Mouse (Mus musculus) ovary, postnatal 14 days (tissue): ENCODE measurements around the gene Nlgn2.

Experiments used
- DNase-seq: peaks from one replicate; pipeline ENCODE4 v3.0.0; 2022; ENCODE audit warnings: low spot score

The Nlgn2 gene

DNA sequence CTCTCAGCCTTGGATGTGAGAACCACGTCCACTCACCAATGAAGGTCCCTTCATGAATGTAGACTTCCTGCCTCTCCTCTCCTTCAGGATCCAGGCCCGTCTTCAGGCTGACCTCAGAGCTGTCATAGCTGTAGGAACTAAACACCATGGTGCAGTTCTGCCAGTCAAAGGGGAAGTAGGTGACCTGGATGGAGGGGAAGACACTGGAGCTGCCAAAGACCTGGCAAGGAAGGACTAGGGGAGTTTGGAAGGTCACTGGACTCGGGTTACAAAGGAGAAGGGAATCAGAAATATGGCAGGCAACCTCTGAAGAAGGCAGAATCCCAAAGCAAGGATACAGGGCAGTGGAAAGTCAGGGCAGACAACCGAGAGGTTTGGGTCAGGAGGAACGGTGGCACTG is 44.2 kb downstream of the Nlgn2 start:
- no peak for DNase-seq

DNA sequence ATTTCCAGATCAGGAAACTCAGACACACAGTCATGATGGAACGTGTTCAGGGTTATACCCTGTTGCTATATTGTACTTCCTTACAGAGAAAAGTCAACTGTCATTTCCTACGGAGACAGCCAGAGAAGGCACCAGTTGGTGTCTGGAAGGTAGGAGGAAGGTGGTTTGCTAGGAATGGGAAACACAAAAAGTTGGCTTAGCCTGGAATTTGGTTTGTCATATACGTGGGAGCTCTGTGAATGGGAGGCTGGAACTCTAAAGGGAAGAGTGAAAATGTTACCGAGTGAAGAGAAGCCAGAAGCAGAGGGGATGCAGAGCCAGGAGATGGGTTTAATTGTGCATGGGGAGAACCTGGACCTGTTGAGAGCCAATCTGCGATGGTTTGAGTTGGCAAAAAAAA is 46.2 kb downstream of the Nlgn2 start:
- no peak for DNase-seq

- no peak for DNase-seq
Observed at GRCm38 (mm10) chr11:69789431-69789830, 48.2 kb downstream of the Nlgn2 start.

- DNase-seq = no peak
Observed at GRCm38 (mm10) chr11:69787306-69787705, 50.3 kb downstream of the Nlgn2 start.

DNA sequence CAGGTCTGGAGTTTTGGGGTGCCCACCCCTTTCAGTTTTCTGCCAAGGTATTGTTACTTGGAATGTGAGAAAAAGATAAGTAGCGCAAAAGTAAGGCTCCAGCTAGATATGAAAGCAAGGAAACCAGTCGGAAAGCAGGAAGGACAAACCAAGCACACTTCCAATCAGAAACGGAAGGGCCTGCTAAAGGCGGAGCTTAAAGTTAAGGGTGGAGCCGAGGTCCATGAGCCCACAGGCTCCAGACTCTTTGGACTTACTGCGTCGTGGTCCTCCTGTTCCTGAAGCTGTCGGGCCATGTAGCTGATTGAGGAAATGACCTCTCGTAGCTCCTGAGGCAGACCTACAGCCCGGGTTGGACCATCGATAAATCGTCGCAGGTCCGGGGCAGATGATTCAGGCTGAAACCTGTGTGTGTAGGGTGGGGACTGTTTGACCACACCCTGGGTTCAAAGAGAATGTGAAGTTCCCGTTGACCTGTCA is 52.8 kb downstream of the Nlgn2 start:
- no peak for DNase-seq

- no peak for DNase-seq
Observed at GRCm38 (mm10) chr11:69781828-69782227, 55.8 kb downstream of the Nlgn2 start.

GRCm38 (mm10) chr11:69778985-69779384 is 58.6 kb downstream of the Nlgn2 start:
- no peak for DNase-seq

DNA sequence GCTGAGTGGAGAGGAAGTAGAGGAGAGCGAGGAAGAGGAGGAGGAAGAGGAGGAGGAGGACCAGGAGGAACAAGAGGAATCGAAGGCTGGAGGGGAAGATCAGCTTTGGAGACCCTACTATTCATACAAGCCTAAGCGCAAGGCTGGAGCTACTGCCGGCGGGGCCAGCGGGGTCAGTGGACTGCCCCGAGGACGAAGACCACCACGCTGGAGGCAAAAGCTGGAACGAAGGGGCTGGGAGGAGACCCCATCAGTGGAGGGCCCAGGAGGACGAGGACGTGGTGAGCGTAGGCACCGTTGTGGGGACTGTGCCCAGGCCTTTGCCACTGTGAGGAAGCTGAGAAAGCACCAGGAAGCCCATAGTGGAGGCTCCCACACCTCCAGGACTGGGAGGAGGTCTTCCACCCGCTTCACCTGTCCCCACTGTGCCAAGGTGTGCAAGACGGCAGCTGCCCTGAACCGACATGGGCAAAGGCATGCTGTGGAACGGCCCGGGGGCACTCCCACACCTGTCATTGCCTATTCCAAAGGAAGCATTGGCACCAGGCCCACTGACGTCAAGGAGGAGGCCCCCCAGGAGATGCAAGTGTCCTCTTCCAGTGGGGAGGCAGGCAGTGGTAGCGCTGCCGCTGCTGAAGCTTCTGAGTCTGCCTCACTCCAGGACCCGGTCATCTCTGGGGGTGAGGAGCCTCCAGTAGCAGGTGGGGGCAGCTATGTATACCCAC is 59.2 kb downstream of the Nlgn2 start:
- DNase-seq = no peak

DNA sequence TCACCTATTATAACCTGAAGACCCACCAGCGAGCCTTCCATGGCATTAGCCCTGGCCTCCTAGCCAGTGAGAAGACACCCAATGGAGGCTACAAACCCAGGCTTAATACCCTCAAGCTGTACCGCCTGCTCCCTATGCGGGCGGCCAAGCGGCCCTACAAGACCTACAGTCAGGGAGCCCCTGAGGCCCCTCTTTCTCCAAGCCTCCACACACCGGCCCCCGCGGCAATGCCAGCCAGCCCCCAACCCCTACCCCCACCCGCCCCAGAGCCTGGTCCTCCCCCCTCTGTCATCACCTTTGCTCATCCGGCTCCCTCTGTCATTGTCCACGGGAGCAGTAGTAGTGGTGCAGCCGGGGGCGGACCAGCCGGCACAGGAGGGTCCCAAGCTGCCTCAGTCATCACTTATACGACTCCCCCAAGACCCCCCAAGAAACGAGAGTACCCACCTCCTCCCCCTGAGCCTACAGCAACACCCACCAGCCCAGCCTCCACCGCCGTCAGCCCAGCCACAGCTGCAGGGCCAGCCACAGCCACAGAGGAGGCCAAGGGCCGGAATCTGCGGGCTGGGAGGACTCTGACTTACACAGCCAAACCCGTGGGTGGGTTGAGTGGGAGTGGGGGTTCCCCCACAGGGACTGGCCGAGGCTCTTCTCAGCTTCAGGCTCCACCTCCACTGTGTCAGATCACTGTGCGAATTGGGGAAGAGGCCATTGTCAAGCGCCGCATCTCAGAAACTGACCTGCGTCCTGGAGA is 59.9 kb downstream of the Nlgn2 start:
- DNase-seq = no peak

DNA sequence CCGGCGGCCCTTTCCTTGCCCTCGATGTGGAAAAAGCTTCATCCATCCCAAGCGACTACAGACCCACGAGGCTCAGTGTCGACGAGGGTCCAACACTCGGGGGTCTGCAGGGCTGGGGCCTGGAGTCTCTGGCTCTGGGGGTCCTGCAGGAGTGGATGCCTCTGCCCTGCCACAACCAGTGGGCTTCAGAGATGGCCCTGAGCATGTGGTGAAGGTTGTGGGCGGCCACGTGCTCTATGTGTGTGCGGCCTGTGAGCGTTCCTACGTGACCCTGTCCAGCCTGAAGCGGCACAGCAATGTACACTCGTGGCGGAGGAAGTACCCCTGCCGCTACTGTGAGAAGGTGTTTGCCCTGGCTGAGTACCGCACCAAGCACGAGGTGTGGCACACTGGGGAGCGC is 61.1 kb downstream of the Nlgn2 start:
- DNase-seq = no peak

- DNase-seq = no peak
Observed at GRCm38 (mm10) chr11:69775716-69776115, 61.9 kb downstream of the Nlgn2 start.

DNA sequence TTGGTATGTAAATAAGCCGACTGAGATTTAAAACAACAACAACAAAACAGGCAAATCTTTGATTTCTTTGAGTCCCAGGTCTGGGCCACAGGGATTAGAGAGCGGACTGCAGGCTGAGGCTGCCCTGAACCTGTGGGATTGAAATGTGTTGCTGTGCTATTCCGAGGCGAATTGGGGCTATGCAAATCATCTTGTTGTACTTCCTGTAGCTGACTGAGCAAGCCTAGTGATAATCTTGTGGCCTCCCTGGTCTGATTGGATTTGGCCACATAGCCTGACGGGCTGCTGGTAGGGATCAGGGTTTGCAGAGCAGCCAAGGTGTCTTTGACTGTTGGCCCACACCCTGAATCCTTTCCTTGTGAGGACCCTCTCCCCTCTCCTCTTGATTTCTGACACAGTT is 62.6 kb downstream of the Nlgn2 start:
- DNase-seq = no peak
